Mouse (Mus musculus) layer of hippocampus, postnatal 14 days (tissue): ENCODE data around the gene Paics. TPM values are rescaled to one million over a fixed set of nuclear protein-coding genes. Genes with fewer than 3 reads are reported as not detected.

Experiments used
- DNase-seq, 2 experiments: peaks; one replicate each; pipeline ENCODE4 v3.0.0; 2021 to 2022; ENCODE audit warnings: low spot score in 2 of 2, mixed read lengths in 1 of 2
- total RNA-seq, 2 experiments: library from RNA; stranded (reverse); gene quantifications; 2 replicates each; pipeline ENCODE4 v1.2.3; 2021

The Paics gene
- total RNA-seq, 2 experiments from 2014 or later: 87.7 to 95.4 TPM

DNA sequence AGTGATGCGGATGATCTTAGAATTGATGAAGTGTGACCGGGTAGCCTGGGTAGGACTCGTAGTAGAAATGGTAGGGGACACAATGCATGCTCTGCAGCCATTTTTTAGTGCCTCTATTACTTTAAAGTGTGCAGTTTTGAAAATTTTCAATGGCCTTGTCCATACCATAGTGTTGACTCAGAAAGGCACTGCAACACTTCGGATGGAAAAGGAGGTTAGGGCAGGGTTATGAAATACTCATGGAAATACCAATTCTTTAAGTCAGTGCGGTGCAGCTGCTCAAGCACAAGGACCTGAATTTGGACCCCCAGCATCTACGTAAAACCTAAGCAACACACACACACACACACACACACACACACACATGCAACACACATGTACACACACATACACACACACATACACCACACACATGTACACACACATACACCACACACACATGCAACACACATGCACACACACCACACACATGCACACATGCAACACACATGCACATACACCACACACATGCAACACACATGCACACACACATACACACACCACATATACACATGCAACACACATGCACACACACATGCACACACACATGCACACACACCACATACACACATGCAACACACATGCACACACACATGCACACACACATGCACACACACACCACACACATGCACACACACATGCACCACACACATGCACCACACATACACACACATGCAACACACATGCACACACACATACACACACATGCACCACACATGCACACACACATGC is 53.1 kb downstream of the Paics start, which contains the start of gene Arl9:
TSS of gene Arl9 (plus strand) at position 5 of the 771 bp plus-strand sequence.
- no peak for DNase-seq

- no peak for DNase-seq
These were observed 59.2 kb downstream of the Paics start for GRCm38 (mm10) chr5:77010352-77010751.

DNA sequence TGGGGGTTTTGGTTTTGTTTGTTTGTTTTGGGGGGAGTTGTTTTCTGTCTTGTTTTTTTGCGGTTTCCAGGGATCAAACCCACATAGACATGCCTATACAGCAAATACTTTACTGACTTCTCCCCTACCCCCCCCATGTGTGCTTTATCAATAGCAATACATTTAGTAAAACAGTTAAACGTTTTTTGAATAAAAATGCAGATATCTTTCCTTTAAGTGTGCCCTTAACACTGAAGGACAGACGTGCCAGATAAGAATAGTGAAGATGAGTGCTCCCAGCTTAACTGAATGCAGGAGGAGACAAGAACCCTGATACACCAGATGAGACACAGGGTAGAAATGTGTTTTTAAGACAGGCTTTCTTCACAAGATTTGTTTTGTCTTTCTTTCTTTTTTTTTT is 60.0 kb downstream of the Paics start:
- DNase-seq: no peak

GRCm38 (mm10) chr5:77013171-77013570 is 62.1 kb downstream of the Paics start:
- no peak for DNase-seq

- peak; percentile 46 to 63 for DNase-seq
These were observed 64.7 kb downstream of the Paics start, which contains the start of gene Thegl for GRCm38 (mm10) chr5:77015544-77016482. Thegl (plus strand) TSS chr5:77016023.

Other genes with a start within 250 kb of the Paics start
- 10 to 100 TPM; 20.3 to 25.9 TPM for gene Aasdh, start 45.8 kb upstream of the Paics start, total RNA-seq
- 10 to 100 TPM; 13.8 to 14.5 TPM for gene Ppat, start 271 bp downstream of the Paics start, total RNA-seq
- gene Srp72, start 23.4 kb downstream of the Paics start, total RNA-seq: 100 to 1,000 TPM; 121 to 128 TPM
- not detected for gene Arl9, start 52.7 kb downstream of the Paics start, total RNA-seq
- gene Thegl, start 64.7 kb downstream of the Paics start, total RNA-seq: 1 to 10 TPM; 1.3 to 1.4 TPM
- gene Hopx, start 163.8 kb downstream of the Paics start, total RNA-seq: 10 to 100 TPM; 64.5 to 92.8 TPM